Mouse (Mus musculus): ENCODE data around the gene Rusc1. TPM values are rescaled to one million over a fixed set of nuclear protein-coding genes. Genes with fewer than 3 reads are reported as not detected.

Rusc1 gene
- polyA plus RNA-seq, 1 experiment from 2014 or later: 16.7 TPM

DNA sequence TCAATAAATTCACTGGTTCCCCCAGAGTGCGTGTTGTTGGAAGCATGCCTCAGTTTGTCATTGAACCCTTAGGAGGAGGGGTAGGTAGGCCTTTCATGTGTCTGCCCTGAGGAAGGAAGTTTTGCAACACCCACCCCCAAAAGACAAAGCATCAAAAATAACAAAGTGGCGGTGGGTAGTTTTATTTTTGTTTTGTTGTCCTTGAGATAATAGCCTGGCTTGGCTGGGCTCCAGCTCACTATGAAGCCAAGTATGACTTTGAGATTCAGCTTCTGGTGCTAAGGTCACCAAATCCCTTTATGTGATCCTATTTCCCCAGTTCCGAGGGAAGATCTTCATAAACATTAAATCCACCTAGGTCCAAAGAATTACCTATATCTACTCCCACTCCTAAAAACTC, 31.1 kb upstream of the Rusc1 start:
- ATAC-seq (ENCODE audit: low FRiP score, low TSS enrichment): no peak
- Histone ChIP-seq H3K27ac (ENCODE audit: low read depth, low read length) (no peak overlapping the region), H3K9me3 (ENCODE audit: control insufficient read depth, low read length) (no peaks in the 10 kb centered on the region), H3K9ac (ENCODE audit: low read depth, low read length) (no peak overlapping the region), H3K4me2 (replicated peaks; ENCODE audit: low read depth, low read length) (no peak overlapping the region), H3K36me3 (ENCODE audit: control insufficient read depth, insufficient read depth, low read length) (no peaks in the 10 kb centered on the region), H3K27me3 (ENCODE audit: control insufficient read depth, insufficient read depth, low read length) (no peaks in the 10 kb centered on the region), H3K4me3 (ENCODE audit: low read length) (no peak overlapping the region), H3K4me1 (ENCODE audit: control insufficient read depth, insufficient read depth, low read length) (no peaks in the 10 kb centered on the region)
- WGBS: 77% methylated on average over 3 of the region's 3 CpGs

DNA sequence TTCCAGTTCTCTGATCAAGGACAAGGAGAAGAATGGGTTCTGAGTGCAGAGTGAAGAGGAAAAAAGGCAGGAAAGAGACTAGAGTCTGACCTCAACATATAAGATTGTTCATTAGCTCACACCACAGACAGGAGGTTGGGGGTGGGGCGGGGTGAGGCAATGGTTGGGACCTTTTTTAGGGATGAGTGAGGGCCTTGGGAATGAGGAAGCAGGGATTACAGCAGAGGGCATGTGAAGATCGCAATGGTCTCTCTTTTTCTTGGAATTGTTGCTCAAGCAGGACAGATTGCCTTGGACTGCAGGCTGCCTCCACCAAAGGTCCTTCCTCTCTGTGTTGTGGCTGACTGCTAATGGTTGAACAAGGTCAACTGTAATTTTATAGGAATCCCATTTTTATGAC, 30.2 kb upstream of the Rusc1 start:
- no peak for ATAC-seq (ENCODE audit: low FRiP score, low TSS enrichment)
- 73% methylated on average over 2 of the region's 2 CpGs for WGBS

DNA sequence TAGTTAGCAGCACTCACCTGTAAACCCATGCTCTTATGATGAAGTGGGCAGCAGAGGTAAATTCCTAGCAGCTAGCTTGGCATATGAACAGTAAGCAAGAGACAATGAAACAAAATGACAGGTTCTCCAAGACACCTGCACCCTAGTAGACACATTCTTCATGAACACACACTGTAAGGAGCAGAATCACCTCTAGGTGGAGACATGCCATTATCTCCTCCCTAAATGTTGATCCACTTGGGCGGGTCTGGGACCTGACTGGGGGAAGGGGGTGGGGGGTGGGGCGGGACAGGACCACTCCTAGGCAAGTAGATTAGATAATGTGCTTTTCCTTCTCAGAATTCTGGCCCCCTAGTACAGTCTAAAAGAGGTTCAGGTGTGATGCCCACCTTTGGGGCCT, 22.4 kb upstream of the Rusc1 start:
- peak; percentile 62; the same call in 1 of the 2 replicates for ATAC-seq (ENCODE audit: low FRiP score, low TSS enrichment)
- WGBS: 3% methylated on average over 2 of the region's 2 CpGs

More for the DNA sequence above, 30.2 kb upstream of the Rusc1 start:
- Histone ChIP-seq H3K36me3 (ENCODE audit: control insufficient read depth, insufficient read depth, low read length) (no peaks in the 10 kb centered on the region), H3K27ac (ENCODE audit: low read depth, low read length) (no peak overlapping the region), H3K4me3 (ENCODE audit: low read length) (no peak overlapping the region), H3K4me1 (ENCODE audit: control insufficient read depth, insufficient read depth, low read length) (no peaks in the 10 kb centered on the region), H3K9ac (ENCODE audit: low read depth, low read length) (no peak overlapping the region), H3K9me3 (ENCODE audit: control insufficient read depth, low read length) (no peaks in the 10 kb centered on the region), H3K4me2 (replicated peaks; ENCODE audit: low read depth, low read length) (no peak overlapping the region), H3K27me3 (ENCODE audit: control insufficient read depth, insufficient read depth, low read length) (no peaks in the 10 kb centered on the region)

DNA sequence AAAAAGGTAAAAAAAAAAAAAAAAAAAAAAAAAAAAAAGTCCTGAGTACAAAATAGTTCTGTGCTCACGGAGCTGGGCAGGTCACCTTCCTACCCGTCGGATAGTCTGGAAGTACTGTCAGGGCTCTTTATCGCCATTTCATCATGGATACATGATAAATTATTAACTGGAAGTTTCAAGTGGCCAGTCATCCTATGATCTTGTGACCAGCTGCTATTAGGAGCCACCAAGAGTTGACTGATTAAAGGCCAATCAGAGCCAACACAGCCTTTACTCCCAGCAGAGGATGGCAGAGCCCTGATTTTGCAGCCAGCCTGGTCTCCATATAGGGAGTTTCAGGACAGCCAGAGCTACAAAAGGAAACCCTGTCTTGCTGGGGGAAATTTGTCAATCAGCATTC, 19.9 kb upstream of the Rusc1 start:
- peak; percentile 60; the same call in 1 of the 2 replicates for ATAC-seq (ENCODE audit: low FRiP score, low TSS enrichment)
- 66% methylated on average over 4 of the region's 4 CpGs for WGBS
- H3K4me1 ChIP-seq (ENCODE audit: control insufficient read depth, insufficient read depth, low read length): no peaks in the 10 kb centered on the region
- H3K27me3 ChIP-seq (ENCODE audit: control insufficient read depth, insufficient read depth, low read length): no peaks in the 10 kb centered on the region
- no peak overlapping the region for H3K4me3 ChIP-seq (ENCODE audit: low read length)
- H3K9ac ChIP-seq (ENCODE audit: low read depth, low read length): no peak overlapping the region
- H3K36me3 ChIP-seq (ENCODE audit: control insufficient read depth, insufficient read depth, low read length): no peaks in the 10 kb centered on the region
- no peak overlapping the region for H3K27ac ChIP-seq (ENCODE audit: low read depth, low read length)
- no peak overlapping the region for H3K4me2 ChIP-seq (replicated peaks; ENCODE audit: low read depth, low read length)
- H3K9me3 ChIP-seq (ENCODE audit: control insufficient read depth, low read length): no peaks in the 10 kb centered on the region; the same call in 1 of the 2 replicates

More for the DNA sequence above, 22.4 kb upstream of the Rusc1 start:
- H3K9ac ChIP-seq (ENCODE audit: low read depth, low read length): no peak overlapping the region
- H3K36me3 ChIP-seq (ENCODE audit: control insufficient read depth, insufficient read depth, low read length): no peaks in the 10 kb centered on the region
- H3K27ac ChIP-seq (ENCODE audit: low read depth, low read length): no peak overlapping the region
- H3K9me3 ChIP-seq (ENCODE audit: control insufficient read depth, low read length): no peaks in the 10 kb centered on the region; the same call in 1 of the 2 replicates
- no peaks in the 10 kb centered on the region for H3K27me3 ChIP-seq (ENCODE audit: control insufficient read depth, insufficient read depth, low read length)
- no peak overlapping the region for H3K4me3 ChIP-seq (ENCODE audit: low read length)
- H3K4me1 ChIP-seq (ENCODE audit: control insufficient read depth, insufficient read depth, low read length): no peaks in the 10 kb centered on the region
- no peak overlapping the region for H3K4me2 ChIP-seq (replicated peaks; ENCODE audit: low read depth, low read length)

DNA sequence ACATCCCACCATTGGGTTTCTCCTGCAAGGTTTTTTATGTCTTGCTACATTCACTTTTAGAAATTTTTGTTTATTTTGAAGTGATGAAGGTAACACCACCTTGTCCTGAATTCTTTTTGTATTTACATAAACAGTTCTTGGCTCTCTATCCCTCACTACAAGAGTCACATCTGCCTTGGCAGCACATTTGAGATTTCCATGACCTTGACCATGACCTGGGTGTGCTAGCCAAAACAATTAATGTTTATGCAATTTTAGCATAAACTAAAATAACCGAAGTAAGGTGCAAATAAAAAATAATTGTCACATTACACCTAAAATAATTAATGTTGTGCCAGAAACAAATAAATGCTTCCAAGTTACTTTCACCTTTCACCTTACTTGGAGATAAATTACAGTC, 15.0 kb upstream of the Rusc1 start:
- Histone ChIP-seq H3K9ac (ENCODE audit: low read depth, low read length) (no peak overlapping the region), H3K4me2 (replicated peaks; ENCODE audit: low read depth, low read length) (no peak overlapping the region), H3K27ac (ENCODE audit: low read depth, low read length) (no peak overlapping the region), H3K4me3 (ENCODE audit: low read length) (no peak overlapping the region), H3K27me3 (ENCODE audit: control insufficient read depth, insufficient read depth, low read length) (no peaks in the 10 kb centered on the region), H3K4me1 (ENCODE audit: control insufficient read depth, insufficient read depth, low read length) (no peaks in the 10 kb centered on the region), H3K36me3 (ENCODE audit: control insufficient read depth, insufficient read depth, low read length) (no peaks in the 10 kb centered on the region), H3K9me3 (ENCODE audit: control insufficient read depth, low read length) (no peaks in the 10 kb centered on the region)
- ATAC-seq (ENCODE audit: low FRiP score, low TSS enrichment): no peak
- WGBS: 54% methylated on average over 1 of the region's 1 CpGs

DNA sequence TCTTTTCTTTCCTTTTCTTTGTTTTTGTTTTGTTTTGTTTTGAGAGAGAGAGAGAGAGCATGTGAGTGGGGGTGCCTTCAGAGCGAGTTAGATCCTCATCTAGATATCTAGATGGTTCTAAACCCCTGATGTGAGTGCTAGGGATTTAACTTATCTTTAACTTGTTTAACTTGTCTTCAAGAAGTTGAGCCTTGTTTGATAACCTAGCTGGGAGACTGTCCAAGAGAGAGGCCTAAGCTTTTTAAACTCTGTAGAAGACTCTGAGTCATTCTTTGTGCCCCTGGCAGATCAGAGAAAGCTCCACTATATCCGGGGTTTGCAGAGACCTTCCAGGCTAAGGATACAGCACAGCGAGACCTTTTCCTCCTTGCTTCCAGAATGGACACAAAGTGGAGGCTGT, 14.4 kb upstream of the Rusc1 start:
- WGBS: 76% methylated on average over 3 of the region's 3 CpGs
- no peak for ATAC-seq (ENCODE audit: low FRiP score, low TSS enrichment)
- no peaks in the 10 kb centered on the region for H3K9me3 ChIP-seq (ENCODE audit: control insufficient read depth, low read length)

DNA sequence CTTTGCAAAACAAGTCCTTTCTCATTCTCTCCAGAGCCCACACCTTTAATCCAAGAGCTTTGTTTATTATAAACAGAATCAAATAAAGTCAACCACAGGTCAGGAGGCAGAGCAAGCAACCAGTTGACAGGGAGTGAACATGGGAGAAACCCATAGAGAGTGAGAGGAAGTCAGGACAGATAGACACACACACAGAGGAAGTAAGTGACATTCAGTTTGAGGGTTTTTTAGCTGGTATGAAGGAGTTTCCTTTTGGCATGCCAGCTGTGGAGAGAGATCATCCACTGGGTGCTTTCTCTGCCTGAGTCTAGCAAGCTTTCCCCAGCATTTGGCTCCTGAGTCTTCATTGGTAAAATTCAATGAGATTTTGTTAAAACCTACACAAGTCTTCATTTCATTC, 13.8 kb upstream of the Rusc1 start:
- Histone ChIP-seq H3K27ac (ENCODE audit: low read depth, low read length) (no peak overlapping the region), H3K36me3 (ENCODE audit: control insufficient read depth, insufficient read depth, low read length) (no peaks in the 10 kb centered on the region), H3K9me3 (ENCODE audit: control insufficient read depth, low read length) (no peaks in the 10 kb centered on the region), H3K27me3 (ENCODE audit: control insufficient read depth, insufficient read depth, low read length) (no peaks in the 10 kb centered on the region), H3K4me2 (replicated peaks; ENCODE audit: low read depth, low read length) (no peak overlapping the region), H3K4me3 (ENCODE audit: low read length) (no peak overlapping the region), H3K4me1 (ENCODE audit: control insufficient read depth, insufficient read depth, low read length) (no peaks in the 10 kb centered on the region), H3K9ac (ENCODE audit: low read depth, low read length) (no peak overlapping the region)
- no peak for ATAC-seq (ENCODE audit: low FRiP score, low TSS enrichment)

More for the DNA sequence above, 14.4 kb upstream of the Rusc1 start:
- no peaks in the 10 kb centered on the region for H3K36me3 ChIP-seq (ENCODE audit: control insufficient read depth, insufficient read depth, low read length)
- no peak overlapping the region for H3K27ac ChIP-seq (ENCODE audit: low read depth, low read length)
- no peaks in the 10 kb centered on the region for H3K4me1 ChIP-seq (ENCODE audit: control insufficient read depth, insufficient read depth, low read length)
- H3K4me2 ChIP-seq (replicated peaks; ENCODE audit: low read depth, low read length): no peak overlapping the region
- no peaks in the 10 kb centered on the region for H3K27me3 ChIP-seq (ENCODE audit: control insufficient read depth, insufficient read depth, low read length)
- no peak overlapping the region for H3K4me3 ChIP-seq (ENCODE audit: low read length)
- H3K9ac ChIP-seq (ENCODE audit: low read depth, low read length): no peak overlapping the region

DNA sequence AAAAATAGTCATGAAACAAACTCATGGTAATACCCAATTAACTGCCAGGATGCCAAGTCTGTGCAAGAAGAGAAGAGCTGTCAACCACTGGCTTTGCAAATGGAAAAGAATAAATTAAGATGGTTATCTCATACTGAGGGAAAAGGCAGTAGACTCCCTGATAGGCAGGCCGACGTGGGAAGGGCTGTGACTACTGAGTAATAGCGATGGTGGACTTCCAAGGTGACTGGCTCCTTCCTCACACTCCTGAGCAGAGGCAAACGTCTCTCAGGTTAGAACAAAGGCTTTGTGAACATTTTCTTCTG, 10.1 kb upstream of the Rusc1 start:
- Histone ChIP-seq H3K27ac (ENCODE audit: low read depth, low read length) (peak overlapping the region; percentile 26; the same call in 1 of the 2 replicates), H3K4me1 (ENCODE audit: control insufficient read depth, insufficient read depth, low read length) (peaks cover 15% of the 10 kb centered on the region), H3K9me3 (ENCODE audit: control insufficient read depth, low read length) (no peaks in the 10 kb centered on the region), H3K36me3 (ENCODE audit: control insufficient read depth, insufficient read depth, low read length) (peaks cover 16% of the 10 kb centered on the region; the same call in 1 of the 2 replicates), H3K9ac (ENCODE audit: low read depth, low read length) (no peak overlapping the region), H3K4me2 (replicated peaks; ENCODE audit: low read depth, low read length) (no peak overlapping the region), H3K27me3 (ENCODE audit: control insufficient read depth, insufficient read depth, low read length) (no peaks in the 10 kb centered on the region), H3K4me3 (ENCODE audit: low read length) (no peak overlapping the region)
- 57% methylated on average over 4 of the region's 4 CpGs for WGBS
- ATAC-seq (ENCODE audit: low FRiP score, low TSS enrichment): no peak

DNA sequence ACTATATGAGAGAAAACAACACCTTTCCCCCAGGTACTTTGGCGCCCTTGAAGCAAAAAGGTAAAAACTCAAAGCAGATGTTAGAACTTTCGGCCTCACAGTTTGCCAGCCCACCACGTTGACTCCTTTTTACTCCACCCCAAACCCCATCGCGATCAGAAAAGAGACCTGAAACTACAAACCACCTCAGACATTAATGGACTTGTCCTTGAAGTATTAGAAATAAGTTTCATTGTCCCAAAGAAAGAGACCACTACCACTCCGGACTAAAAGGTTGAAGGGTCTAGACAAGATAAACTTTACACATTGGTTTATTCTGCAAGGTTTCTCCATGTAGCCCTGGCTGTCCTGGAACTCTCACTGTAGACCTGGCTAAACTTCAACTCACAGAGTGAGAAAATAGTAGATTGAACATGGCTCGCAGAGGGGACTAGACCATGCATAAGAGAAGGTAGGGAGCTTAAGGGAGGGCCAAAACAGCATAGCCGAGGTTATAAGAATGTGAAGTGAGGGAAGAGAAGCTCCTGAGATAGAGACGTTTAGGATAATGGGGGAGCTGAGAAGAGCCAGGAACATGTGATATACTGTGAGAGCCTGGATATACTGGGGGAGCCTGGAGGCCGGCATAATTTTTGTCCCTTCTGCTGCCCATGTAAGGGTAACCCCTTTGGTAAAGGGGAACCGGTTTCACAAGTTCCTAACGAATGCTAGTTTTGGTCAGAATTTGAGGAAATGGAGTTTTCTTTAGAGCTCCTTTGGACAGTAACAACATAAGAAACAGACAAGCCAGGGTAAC, 9.6 kb upstream of the Rusc1 start:
- H3K4me2 ChIP-seq (replicated peaks; ENCODE audit: low read depth, low read length): peak overlapping the region; percentile 47
- 66% methylated on average over 12 of the region's 12 CpGs for WGBS
- H3K4me1 ChIP-seq (ENCODE audit: control insufficient read depth, insufficient read depth, low read length): peaks cover 15% of the 10 kb centered on the region
- H3K27me3 ChIP-seq (ENCODE audit: control insufficient read depth, insufficient read depth, low read length): no peaks in the 10 kb centered on the region
- peak overlapping the region; percentile 82; the same call in 1 of the 2 replicates for H3K4me3 ChIP-seq (ENCODE audit: low read length)
- no peak for ATAC-seq (ENCODE audit: low FRiP score, low TSS enrichment)
- H3K27ac ChIP-seq (ENCODE audit: low read depth, low read length): peak overlapping the region; percentile 26; the same call in 1 of the 2 replicates
- peaks cover 20% of the 10 kb centered on the region; the same call in 1 of the 2 replicates for H3K36me3 ChIP-seq (ENCODE audit: control insufficient read depth, insufficient read depth, low read length)
- 0 out of 2 replicates have a peak overlapping the region, but pooled peaks have one; percentile 44 for H3K9ac ChIP-seq (ENCODE audit: low read depth, low read length)
- no peaks in the 10 kb centered on the region for H3K9me3 ChIP-seq (ENCODE audit: control insufficient read depth, low read length)
